Mouse (Mus musculus): ENCODE data around the gene Glipr1. TPM values are rescaled to one million over a fixed set of nuclear protein-coding genes. Genes with fewer than 3 reads are reported as not detected.
A peak's percentile ranks its signal among the peaks of the same experiment; 100 is the strongest.

The Glipr1 gene
- polyA plus RNA-seq, 1 experiment from 2014 or later: 0.36 TPM

DNA sequence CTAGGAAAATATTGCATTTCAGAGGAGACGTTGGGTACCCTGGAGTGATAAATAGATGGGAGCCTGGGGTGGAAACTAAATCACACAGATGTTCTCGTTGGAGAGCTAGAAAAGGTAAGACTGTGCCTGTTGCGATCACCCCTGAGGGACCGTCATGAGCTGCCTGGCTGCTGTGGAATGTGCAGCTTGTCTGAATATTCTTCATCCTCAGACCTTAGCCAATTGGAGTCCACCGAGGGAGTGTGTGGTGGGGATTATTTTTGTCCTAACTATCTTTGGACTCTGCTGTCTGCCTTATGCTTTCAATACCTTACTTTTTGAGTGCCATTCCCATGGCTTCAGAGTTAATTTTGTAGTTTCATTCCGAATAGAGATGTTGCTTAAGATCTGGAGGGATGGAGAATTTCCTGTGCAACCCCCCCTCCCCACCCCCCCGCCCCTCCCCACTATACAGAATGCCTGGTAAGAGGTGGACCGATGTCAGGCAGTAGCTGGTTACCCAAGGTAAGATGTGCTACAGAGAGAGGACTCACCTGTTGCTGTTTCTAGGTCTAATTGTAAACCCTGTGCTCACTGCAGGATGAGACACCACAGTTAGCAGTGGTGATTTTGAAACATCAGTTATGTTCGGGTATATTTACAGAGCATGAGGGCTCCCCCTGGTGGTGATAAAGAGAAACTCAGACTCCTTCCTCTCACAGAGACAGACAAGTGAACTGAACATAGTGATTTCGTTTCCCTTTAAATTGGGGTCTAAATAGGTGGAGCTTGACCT lies 45.0 kb downstream of the Glipr1 start:
- ATAC-seq: peak; percentile 94
- no peaks in the 10 kb centered on the region for H3K9me3 ChIP-seq
- no peak overlapping the region for H3K27ac ChIP-seq
- H3K4me1 ChIP-seq (replicated peaks): no peaks in the 10 kb centered on the region
- H3K36me3 ChIP-seq: no peaks in the 10 kb centered on the region
- peaks cover 8% of the 10 kb centered on the region; the same call in 1 of the 2 replicates for H3K27me3 ChIP-seq
- H3K4me2 ChIP-seq (replicated peaks): no peak overlapping the region
- H3K4me3 ChIP-seq (replicated peaks): no peak overlapping the region
- 66% methylated on average over 10 of the region's 10 CpGs for WGBS
- H3K9ac ChIP-seq (replicated peaks): no peak overlapping the region

DNA sequence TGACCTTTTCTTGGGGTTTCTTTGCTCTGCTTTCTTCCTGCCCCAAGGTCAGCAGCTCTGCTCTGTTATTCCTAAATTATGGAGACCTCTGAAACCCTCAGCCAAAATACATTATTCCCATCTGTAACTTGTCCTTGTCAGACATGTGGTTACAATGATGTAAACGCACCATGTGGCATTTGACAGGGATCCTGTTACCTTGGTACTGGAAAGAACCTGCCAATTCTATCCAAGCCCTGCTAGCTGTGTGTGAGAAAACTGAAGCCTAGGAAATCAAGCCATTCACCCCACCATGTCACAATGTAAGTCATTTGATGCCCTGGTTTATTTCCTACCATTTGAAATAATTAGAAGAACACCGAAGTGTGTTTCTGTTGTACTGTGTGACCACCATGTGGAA lies 46.6 kb downstream of the Glipr1 start:
- no peak overlapping the region for H3K4me2 ChIP-seq (replicated peaks)
- H3K27me3 ChIP-seq: peaks cover 8% of the 10 kb centered on the region; the same call in 1 of the 2 replicates
- H3K9me3 ChIP-seq: no peaks in the 10 kb centered on the region
- no peak overlapping the region for H3K9ac ChIP-seq (replicated peaks)
- ATAC-seq: no peak
- no peak overlapping the region for H3K27ac ChIP-seq
- no peaks in the 10 kb centered on the region for H3K36me3 ChIP-seq
- WGBS: 89% methylated on average over 2 of the region's 2 CpGs
- no peaks in the 10 kb centered on the region for H3K4me1 ChIP-seq (replicated peaks)
- H3K4me3 ChIP-seq (replicated peaks): no peak overlapping the region

DNA sequence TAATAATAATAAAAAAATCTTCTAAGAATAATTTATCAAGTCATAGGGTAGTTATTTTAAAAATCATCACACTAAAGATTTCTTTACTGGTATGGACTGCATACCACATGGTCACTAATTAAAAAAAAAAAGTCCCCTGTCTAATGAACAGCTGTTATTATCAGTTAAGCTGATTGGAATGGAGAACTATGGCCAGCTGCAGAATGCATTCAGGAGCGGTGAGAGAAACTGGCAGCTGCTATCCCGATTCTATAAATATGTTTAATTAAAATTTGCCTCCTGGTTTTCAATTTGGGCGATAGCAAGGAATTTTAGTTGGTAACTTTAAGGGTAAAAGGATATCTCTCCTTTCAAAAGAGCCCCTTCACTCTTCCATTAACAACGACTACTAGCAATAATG lies 53.4 kb downstream of the Glipr1 start:
- WGBS: 16% methylated on average over 4 of the region's 4 CpGs
- Histone ChIP-seq H3K4me2 (replicated peaks) (no peak overlapping the region), H3K4me3 (replicated peaks) (no peak overlapping the region), H3K4me1 (replicated peaks) (peaks cover 8% of the 10 kb centered on the region; the same call in 1 of the 2 replicates), H3K27ac (no peak overlapping the region), H3K27me3 (no peaks in the 10 kb centered on the region), H3K9me3 (no peaks in the 10 kb centered on the region), H3K36me3 (no peaks in the 10 kb centered on the region), H3K9ac (replicated peaks) (no peak overlapping the region)
- ATAC-seq: no peak

DNA sequence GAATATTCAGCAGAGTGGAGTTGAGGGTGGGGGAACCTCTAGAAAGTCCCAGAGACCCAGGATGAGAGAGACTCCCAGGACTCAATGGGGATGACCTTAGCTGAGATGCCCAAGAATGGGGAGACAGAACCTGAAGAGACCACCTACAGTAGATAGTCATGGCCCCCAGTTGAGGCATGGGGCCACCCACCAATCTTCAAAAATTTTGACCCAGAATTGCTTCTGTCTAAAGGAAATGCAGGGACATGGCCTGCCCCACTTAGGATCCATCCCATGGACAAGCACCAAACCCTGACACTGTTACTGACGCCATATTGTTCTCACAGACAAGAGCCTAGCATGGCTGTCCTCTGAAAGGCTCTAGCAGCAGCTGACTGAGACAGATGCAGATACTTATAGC lies 54.4 kb downstream of the Glipr1 start:
- WGBS: 92% methylated on average over 1 of the region's 1 CpGs
- Histone ChIP-seq H3K27ac (no peak overlapping the region), H3K4me1 (replicated peaks) (peaks cover 8% of the 10 kb centered on the region; the same call in 1 of the 2 replicates), H3K9ac (replicated peaks) (no peak overlapping the region), H3K4me3 (replicated peaks) (no peak overlapping the region), H3K4me2 (replicated peaks) (no peak overlapping the region), H3K9me3 (no peaks in the 10 kb centered on the region), H3K36me3 (no peaks in the 10 kb centered on the region), H3K27me3 (no peaks in the 10 kb centered on the region)
- ATAC-seq: no peak

DNA sequence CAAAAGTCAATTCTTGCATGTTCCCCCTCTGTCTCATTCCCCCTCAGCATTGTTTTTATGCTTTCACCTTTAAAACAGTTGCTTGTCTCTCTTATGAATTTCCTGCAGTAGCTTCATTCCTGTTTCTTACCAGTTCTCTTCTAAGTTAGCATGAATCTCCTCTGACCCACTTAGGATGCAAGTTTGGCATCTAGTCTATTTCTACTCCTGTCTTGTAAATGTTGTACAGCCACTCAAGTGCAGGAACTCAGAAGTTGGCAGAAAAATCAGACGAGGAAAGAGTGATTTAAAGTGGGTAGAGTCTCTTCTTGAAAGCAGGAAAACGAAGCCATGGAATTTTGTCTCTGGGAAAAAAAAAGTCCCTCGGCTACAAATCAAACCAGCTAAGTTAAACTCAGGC lies 56.9 kb downstream of the Glipr1 start:
- Histone ChIP-seq H3K9ac (replicated peaks) (no peak overlapping the region), H3K4me2 (replicated peaks) (no peak overlapping the region), H3K36me3 (no peaks in the 10 kb centered on the region), H3K9me3 (no peaks in the 10 kb centered on the region), H3K4me3 (replicated peaks) (no peak overlapping the region), H3K27me3 (no peaks in the 10 kb centered on the region), H3K27ac (no peak overlapping the region), H3K4me1 (replicated peaks) (peaks cover 8% of the 10 kb centered on the region; the same call in 1 of the 2 replicates)
- ATAC-seq: no peak
- 85% methylated on average over 3 of the region's 3 CpGs for WGBS

DNA sequence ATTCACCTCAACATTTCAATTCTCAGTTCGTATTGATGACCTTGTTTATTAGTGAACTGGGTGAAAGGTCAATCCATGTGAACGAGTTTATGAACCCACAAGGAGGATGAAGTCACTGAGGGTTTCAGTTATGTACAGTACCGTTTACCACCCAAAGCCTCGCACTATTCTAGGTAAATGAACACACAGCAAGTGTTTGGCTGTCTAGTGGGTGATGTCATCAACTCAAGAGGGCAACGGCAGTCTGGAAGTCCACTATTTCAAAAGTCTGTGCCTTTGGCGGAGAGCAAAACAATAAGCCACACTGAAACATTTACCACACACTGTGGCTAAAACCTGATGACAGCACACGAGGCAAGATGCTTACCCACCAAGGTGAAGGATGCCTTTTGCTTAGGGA lies 59.4 kb downstream of the Glipr1 start:
- Histone ChIP-seq H3K27ac (no peak overlapping the region), H3K9me3 (no peaks in the 10 kb centered on the region), H3K4me2 (replicated peaks) (no peak overlapping the region), H3K4me1 (replicated peaks) (no peaks in the 10 kb centered on the region), H3K9ac (replicated peaks) (no peak overlapping the region), H3K27me3 (no peaks in the 10 kb centered on the region), H3K4me3 (replicated peaks) (no peak overlapping the region), H3K36me3 (no peaks in the 10 kb centered on the region)
- 88% methylated on average over 7 of the region's 7 CpGs for WGBS
- ATAC-seq: no peak

DNA sequence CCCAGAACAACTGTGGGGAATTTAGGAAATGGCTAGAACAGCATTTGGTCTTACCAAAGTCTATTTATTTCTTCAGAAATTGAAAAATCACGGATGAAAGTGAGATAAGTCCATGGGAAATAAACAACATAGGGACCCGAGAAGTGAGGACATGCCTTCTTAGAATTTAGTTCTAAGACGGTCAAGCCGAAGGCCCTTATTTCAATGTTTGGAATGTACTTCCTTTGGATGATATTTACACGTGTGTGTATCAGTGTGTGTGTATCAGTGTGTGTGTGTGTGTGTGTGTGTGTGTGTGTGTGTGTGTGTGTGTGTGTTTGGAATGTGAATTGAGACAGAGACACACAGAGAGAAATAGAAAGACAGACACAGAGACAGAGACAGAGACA lies 65.3 kb downstream of the Glipr1 start:
- H3K27me3 ChIP-seq: no peaks in the 10 kb centered on the region
- no peak overlapping the region for H3K4me2 ChIP-seq (replicated peaks)
- H3K27ac ChIP-seq: no peak overlapping the region
- peaks cover 18% of the 10 kb centered on the region for H3K4me1 ChIP-seq (replicated peaks)
- no peak overlapping the region for H3K4me3 ChIP-seq (replicated peaks)
- H3K36me3 ChIP-seq: no peaks in the 10 kb centered on the region
- H3K9me3 ChIP-seq: no peaks in the 10 kb centered on the region
- H3K9ac ChIP-seq (replicated peaks): no peak overlapping the region
- 85% methylated on average over 5 of the region's 5 CpGs for WGBS
- ATAC-seq: no peak

DNA sequence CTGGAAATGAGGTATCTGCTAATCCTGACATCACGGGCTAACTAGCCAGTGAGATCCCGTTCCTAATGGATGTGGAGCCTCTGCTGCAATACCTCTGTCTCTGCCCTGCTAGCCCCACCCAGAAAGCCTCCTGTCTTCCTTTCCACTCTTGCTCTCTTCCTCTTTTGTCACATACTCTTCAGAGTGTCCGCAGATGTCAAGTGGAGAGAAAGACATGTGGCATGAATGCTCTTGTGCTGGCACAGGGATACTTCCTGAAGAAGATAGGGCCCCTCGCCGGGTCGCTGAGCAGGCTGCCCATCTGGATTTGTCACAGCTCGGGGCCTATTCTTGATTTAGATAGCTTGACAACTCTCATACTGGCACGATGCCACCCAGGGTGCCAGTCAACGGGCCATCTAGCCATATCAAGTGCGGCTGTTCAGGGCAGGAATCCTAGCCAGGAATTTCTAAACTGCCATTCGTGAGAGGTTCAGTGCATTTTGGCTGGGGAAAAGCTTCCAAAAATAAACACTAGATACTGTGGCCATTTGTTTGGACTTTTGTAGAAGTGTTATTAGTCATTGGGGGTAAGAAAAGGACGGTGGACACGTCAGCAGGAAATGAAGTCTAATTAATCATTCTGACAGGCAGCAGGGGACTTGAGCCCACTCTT lies 65.8 kb downstream of the Glipr1 start:
- H3K9ac ChIP-seq (replicated peaks): no peak overlapping the region
- no peak overlapping the region for H3K27ac ChIP-seq
- no peak overlapping the region for H3K4me2 ChIP-seq (replicated peaks)
- no peaks in the 10 kb centered on the region for H3K9me3 ChIP-seq
- H3K4me3 ChIP-seq (replicated peaks): no peak overlapping the region
- peaks cover 20% of the 10 kb centered on the region for H3K4me1 ChIP-seq (replicated peaks)
- WGBS: 66% methylated on average over 13 of the region's 13 CpGs
- no peaks in the 10 kb centered on the region for H3K36me3 ChIP-seq
- H3K27me3 ChIP-seq: no peaks in the 10 kb centered on the region
- ATAC-seq: peak; percentile 45; the same call in 1 of the 2 replicates

DNA sequence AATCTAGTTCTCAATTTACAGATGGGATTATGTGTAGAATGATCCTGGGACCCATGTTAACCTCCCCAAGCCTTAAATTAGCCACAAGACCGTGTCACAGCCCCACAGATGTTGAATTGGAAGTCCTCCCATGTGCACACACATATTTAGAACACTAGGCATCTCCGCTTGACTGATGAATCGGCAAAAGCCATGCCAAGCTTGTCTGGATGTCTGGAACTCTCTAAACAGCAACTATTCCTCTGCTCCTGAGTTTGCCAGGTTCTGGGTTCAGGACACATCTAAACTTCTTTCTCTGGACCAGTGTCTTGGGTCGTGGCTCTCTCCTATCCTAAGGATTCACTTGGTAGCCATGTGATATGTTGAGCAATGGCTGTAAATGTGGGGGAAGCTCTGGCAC lies 66.4 kb downstream of the Glipr1 start:
- no peak overlapping the region for H3K27ac ChIP-seq
- ATAC-seq: no peak
- H3K36me3 ChIP-seq: no peaks in the 10 kb centered on the region
- H3K9me3 ChIP-seq: no peaks in the 10 kb centered on the region
- H3K4me1 ChIP-seq (replicated peaks): peaks cover 20% of the 10 kb centered on the region
- H3K27me3 ChIP-seq: no peaks in the 10 kb centered on the region
- no peak overlapping the region for H3K4me3 ChIP-seq (replicated peaks)
- 85% methylated on average over 4 of the region's 4 CpGs for WGBS
- no peak overlapping the region for H3K9ac ChIP-seq (replicated peaks)
- H3K4me2 ChIP-seq (replicated peaks): no peak overlapping the region

Other genes starting within 250 kb of the Glipr1 start
- gene Krr1, start 30.0 kb downstream of the Glipr1 start, polyA plus RNA-seq (2015; fragmentation: Nextera tagmentation; extraction: Ambion mirVana): 47.3 and 48.9 TPM in 2 replicates
- gene Glipr1l1, start 57.6 kb upstream of the Glipr1 start, polyA plus RNA-seq (2015; fragmentation: Nextera tagmentation; extraction: Ambion mirVana): not detected in 2 replicates
- gene Glipr1l2, start 80.7 kb upstream of the Glipr1 start, polyA plus RNA-seq (2015; fragmentation: Nextera tagmentation; extraction: Ambion mirVana): not detected in 2 replicates
- 0.24 and 0.46 TPM in 2 replicates for gene Glipr1l3, start 157.7 kb upstream of the Glipr1 start, polyA plus RNA-seq (2015; fragmentation: Nextera tagmentation; extraction: Ambion mirVana)
- gene Caps2, start 161.0 kb upstream of the Glipr1 start, polyA plus RNA-seq (2015; fragmentation: Nextera tagmentation; extraction: Ambion mirVana): 0.30 and 0.41 TPM in 2 replicates

All from midbrain, embryonic 13.5 days (tissue).